Mouse (Mus musculus) midbrain, embryonic 16.5 days (tissue): ENCODE results near the gene Aqp8. TPM values are rescaled to one million over a fixed set of nuclear protein-coding genes. Genes with fewer than 3 reads are reported as not detected.

Experiments
- ATAC-seq: fragments of 200-750 bp; cut with Nextera tagmentation; 2 replicates; pipeline ENCODE4 v1.8.0; 2017; ENCODE audit warnings: moderate TSS enrichment
- H3K27ac ChIP-seq: fragments of 300-500 bp; sonication (generic); 2 replicates; pipeline ENCODE4 v1.5.1; 2014; ENCODE audit warnings: mild to moderate bottlenecking, low read length, mixed read lengths
- H3K27me3 ChIP-seq: fragments of 300-500 bp; sonication (generic); 2 replicates; pipeline ENCODE4 v1.6.1; 2014; ENCODE audit warnings: low read depth, low read length, mixed read lengths; ENCODE audit not compliant: control insufficient read depth, insufficient read depth
- H3K36me3 ChIP-seq: fragments of 300-500 bp; sonication (generic); 2 replicates; pipeline ENCODE4 v1.6.1; 2014; ENCODE audit warnings: mild to moderate bottlenecking, low read length, moderate library complexity, mixed read lengths; ENCODE audit not compliant: control insufficient read depth, insufficient read depth
- H3K4me1 ChIP-seq: fragments of 300-500 bp; sonication (generic); 2 replicates; pipeline ENCODE4 v1.6.1; 2014; ENCODE audit warnings: mild to moderate bottlenecking, low read length, mixed read lengths; ENCODE audit not compliant: control insufficient read depth, insufficient read depth
- H3K4me2 ChIP-seq: fragments of 300-500 bp; sonication (generic); 2 replicates; pipeline ENCODE4 v1.6.1; 2014; ENCODE audit warnings: mild to moderate bottlenecking, low read length, mixed read lengths
- H3K4me3 ChIP-seq: fragments of 300-500 bp; sonication (generic); 2 replicates; pipeline ENCODE4 v1.5.1; 2014; ENCODE audit warnings: low read depth, mild to moderate bottlenecking, low read length, moderate library complexity, mixed read lengths
- H3K9ac ChIP-seq: fragments of 300-500 bp; sonication (generic); 2 replicates; pipeline ENCODE4 v1.6.1; 2014; ENCODE audit warnings: low read depth, low read length, mixed read lengths
- H3K9me3 ChIP-seq: fragments of 300-500 bp; sonication (generic); replicated peaks from 2 replicates; pipeline ENCODE4 v1.6.1; 2014; ENCODE audit warnings: mild to moderate bottlenecking, low read length, mixed read lengths; ENCODE audit not compliant: control insufficient read depth, poor library complexity, severe bottlenecking
- WGBS: fragments of 180-500 bp; shearing (Covaris S2); extraction: QIAGEN DNeasy Blood & Tissue Kit; methylation state at CpG from one replicate; pipeline ENCODE4 v1.1.7; 2014; 5-methylcytosine and 5-hydroxymethylcytosine counted together
- polyA plus RNA-seq: library from polyadenylated mRNA; unstranded; fragments of >200 nt; fragmentation: Nextera tagmentation; extraction: Ambion mirVana; gene quantifications from 2 replicates; pipeline ENCODE4 v1.2.1, GENCODE M21; 2015

Aqp8 gene
- polyA plus RNA-seq, result not detected in 2 replicates

DNA sequence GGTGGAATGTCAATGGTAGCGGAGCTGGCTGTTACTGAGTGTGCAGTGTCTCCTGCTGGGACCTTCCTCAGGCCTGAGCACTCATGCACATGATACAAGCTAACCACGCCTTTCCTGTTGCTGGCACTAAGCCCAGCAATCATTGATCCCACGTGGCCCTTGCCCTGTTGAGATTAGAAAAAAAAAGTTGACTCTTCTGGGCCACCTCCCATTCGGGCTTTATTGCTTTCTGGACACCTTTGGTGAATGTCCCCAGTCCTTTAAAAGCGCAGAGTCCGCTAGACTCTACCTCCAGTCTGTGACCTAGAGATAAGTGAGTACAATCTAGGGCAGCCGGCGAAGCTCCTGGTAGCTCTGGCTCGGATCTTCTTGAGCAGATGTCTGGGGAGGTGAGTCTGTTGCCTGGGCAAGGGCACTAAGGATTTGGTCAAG, at the start of gene Aqp8:
TSS of gene Aqp8 (plus strand) at position 222 of the 432 bp plus-strand sequence.
- 70% methylated on average over 9 of the region's 9 CpGs for WGBS
- H3K4me1 ChIP-seq, result no peaks in the 10 kb centered on the region
- H3K9ac ChIP-seq, result no peak within 1 kb of the TSS
- no peaks in the 10 kb centered on the region for H3K36me3 ChIP-seq
- no peaks in the 10 kb centered on the region for H3K27me3 ChIP-seq
- no peak for ATAC-seq
- H3K4me2 ChIP-seq, result no peak within 1 kb of the TSS
- no peak within 1 kb of the TSS for H3K27ac ChIP-seq
- H3K4me3 ChIP-seq, result no peak within 1 kb of the TSS
- H3K9me3 ChIP-seq, result no peaks in the 10 kb centered on the region

DNA sequence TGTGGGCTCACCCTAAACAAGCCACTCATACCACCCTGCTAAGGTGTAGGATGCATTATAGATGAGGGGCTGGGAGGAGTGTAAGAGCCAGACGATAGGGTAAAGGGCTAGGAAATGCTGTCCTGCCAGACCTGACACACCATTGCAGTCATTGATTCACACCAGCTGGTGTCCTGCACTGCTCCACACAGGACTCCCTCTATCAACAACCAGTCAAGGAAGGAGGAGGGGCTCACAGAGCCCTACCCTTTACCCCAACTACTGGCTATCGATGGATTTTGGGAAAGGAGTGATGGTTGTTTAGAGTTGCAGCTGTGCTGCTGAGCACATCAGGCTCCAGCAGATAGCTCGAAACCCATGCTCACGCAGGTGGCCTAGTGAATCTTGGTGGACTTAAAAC, 45.3 kb upstream of the Aqp8 start:
- Histone ChIP-seq H3K36me3 (peaks cover 12% of the 10 kb centered on the region), H3K9me3 (no peaks in the 10 kb centered on the region), H3K4me1 (no peaks in the 10 kb centered on the region), H3K27me3 (no peaks in the 10 kb centered on the region), H3K27ac (no peak overlapping the region), H3K9ac (no peak overlapping the region), H3K4me2 (no peak overlapping the region), H3K4me3 (no peak overlapping the region)
- ATAC-seq, result no peak
- 88% methylated on average over 4 of the region's 4 CpGs for WGBS

DNA sequence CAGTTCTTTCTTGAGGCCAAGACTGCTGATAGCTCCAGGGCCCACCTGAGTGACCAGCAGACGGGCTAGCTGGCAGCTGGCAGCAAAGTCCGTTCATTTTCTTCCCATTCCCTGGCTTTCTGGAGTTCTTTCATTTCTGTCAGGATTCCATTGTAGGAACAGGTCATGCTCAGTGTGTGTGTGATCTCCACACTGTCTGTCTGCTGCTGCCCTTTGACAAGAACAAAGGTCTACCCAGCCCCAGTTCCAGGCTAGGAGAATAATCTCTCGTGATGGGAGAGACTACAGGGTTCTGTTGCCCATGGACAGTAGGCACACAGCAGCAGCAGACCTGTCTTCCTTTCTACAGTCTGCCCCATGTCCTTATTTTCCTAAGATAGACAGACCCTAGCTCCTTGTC, 44.4 kb upstream of the Aqp8 start:
- Histone ChIP-seq H3K4me3 (no peak overlapping the region), H3K9ac (no peak overlapping the region), H3K36me3 (peaks cover 15% of the 10 kb centered on the region), H3K27me3 (no peaks in the 10 kb centered on the region), H3K27ac (no peak overlapping the region), H3K4me2 (no peak overlapping the region), H3K4me1 (no peaks in the 10 kb centered on the region), H3K9me3 (no peaks in the 10 kb centered on the region)
- WGBS, result 81% methylated on average over 3 of the region's 3 CpGs
- ATAC-seq, result no peak

DNA sequence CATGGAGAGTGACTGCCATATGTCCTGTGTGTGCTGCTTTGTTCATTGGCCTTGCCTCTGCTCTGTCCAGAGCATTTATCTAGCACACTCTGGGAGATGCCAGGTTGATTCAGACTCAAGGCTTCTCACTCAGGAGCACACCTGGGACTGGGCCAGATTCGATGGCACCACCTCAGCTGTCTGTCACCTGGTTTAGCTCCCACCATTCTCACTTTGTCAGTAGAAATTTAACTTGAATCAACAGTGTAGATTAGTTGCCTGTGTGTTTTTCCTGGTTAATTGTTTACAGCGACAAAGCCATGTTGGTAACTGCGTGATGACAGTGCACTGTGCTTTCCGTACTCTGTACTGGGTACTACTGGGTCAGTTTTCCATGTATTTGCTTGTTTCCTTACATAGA, 42.1 kb upstream of the Aqp8 start:
- Histone ChIP-seq H3K27me3 (no peaks in the 10 kb centered on the region), H3K27ac (no peak overlapping the region), H3K4me3 (no peak overlapping the region), H3K4me2 (no peak overlapping the region), H3K9ac (no peak overlapping the region), H3K4me1 (no peaks in the 10 kb centered on the region), H3K9me3 (no peaks in the 10 kb centered on the region), H3K36me3 (peaks cover 18% of the 10 kb centered on the region)
- no peak for ATAC-seq
- 96% methylated on average over 4 of the region's 4 CpGs for WGBS

DNA sequence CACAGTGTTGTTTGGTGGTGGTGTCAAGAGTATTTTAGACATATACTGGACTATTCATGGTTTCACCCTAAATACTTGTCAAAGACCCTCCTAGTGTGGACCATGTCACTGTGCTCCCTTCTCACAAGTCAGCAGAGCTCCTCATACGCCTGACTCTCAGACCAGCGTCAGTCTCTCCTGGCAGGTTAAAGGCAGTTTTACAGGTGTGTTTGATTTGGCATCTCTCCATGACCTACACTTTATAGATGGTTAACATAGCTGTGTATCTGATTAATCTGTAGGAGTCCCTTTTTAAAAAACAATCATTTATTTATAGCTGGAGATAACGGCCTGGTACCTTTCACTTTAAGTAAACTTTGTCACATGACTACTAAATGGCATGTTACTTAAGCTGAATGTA, 40.1 kb upstream of the Aqp8 start:
- Histone ChIP-seq H3K27ac (no peak overlapping the region), H3K4me2 (no peak overlapping the region), H3K9me3 (no peaks in the 10 kb centered on the region), H3K4me3 (no peak overlapping the region), H3K4me1 (no peaks in the 10 kb centered on the region), H3K9ac (no peak overlapping the region), H3K36me3 (peaks cover 18% of the 10 kb centered on the region), H3K27me3 (no peaks in the 10 kb centered on the region)
- ATAC-seq, result no peak
- 96% methylated on average over 3 of the region's 3 CpGs for WGBS

DNA sequence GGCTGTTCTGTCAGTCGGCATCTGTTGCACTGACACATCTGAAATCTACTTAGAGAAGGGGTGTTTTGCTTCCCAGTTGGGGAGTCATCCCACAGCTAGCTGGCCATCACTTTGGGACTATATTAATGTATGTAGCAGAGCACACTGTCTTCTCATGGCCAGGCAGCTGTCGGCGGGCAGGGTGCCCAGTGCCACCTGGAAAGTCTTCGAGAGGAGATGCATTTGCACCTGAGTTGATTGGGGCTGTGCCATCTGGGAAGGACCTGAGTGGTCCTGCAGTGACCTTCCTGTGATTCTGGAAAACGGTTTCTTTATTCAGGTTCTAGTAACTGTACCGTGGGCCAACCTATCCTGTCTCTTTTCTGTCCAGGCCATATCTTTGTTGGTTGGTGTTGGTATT, 37.8 kb upstream of the Aqp8 start:
- WGBS, result 97% methylated on average over 6 of the region's 6 CpGs
- Histone ChIP-seq H3K27me3 (no peaks in the 10 kb centered on the region), H3K4me3 (no peak overlapping the region), H3K36me3 (peaks cover 25% of the 10 kb centered on the region), H3K27ac (no peak overlapping the region), H3K9ac (no peak overlapping the region), H3K4me2 (no peak overlapping the region), H3K4me1 (no peaks in the 10 kb centered on the region), H3K9me3 (no peaks in the 10 kb centered on the region)
- ATAC-seq, result no peak

DNA sequence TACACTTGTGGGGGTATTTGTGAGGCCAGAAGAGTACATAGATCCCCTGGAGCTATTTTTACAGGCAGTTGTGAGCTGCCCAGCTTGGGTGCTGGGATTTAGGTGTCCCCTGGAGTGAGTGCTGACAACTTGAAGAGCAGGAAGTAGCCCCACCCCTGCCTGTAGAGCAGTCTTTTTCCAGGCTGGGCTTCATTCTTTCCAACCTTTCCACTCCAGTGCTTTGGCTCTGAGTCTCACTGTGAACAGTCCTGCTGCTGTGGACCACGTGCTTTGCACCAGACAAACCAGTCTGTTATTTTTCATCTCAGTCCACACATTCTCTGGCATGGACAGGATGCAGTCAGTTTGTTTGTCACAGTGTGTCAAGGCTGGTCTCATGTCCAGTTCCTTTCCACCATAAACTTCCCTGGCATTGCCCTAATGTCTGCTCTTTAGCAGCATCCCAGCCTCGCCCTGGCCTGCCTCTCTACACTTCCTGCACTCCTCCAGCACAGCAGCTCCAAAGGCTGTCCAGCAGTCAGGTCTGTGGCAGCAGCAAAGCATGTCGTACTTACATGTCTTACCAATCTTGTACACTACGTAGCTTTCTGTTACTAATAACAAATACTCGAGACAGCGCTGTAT, 36.8 kb upstream of the Aqp8 start:
- WGBS, result 88% methylated on average over 6 of the region's 6 CpGs
- ATAC-seq, result no peak
- Histone ChIP-seq H3K9me3 (no peaks in the 10 kb centered on the region), H3K27ac (no peak overlapping the region), H3K4me3 (no peak overlapping the region), H3K9ac (no peak overlapping the region), H3K4me2 (no peak overlapping the region), H3K27me3 (no peaks in the 10 kb centered on the region), H3K36me3 (peaks cover 27% of the 10 kb centered on the region), H3K4me1 (no peaks in the 10 kb centered on the region)

DNA sequence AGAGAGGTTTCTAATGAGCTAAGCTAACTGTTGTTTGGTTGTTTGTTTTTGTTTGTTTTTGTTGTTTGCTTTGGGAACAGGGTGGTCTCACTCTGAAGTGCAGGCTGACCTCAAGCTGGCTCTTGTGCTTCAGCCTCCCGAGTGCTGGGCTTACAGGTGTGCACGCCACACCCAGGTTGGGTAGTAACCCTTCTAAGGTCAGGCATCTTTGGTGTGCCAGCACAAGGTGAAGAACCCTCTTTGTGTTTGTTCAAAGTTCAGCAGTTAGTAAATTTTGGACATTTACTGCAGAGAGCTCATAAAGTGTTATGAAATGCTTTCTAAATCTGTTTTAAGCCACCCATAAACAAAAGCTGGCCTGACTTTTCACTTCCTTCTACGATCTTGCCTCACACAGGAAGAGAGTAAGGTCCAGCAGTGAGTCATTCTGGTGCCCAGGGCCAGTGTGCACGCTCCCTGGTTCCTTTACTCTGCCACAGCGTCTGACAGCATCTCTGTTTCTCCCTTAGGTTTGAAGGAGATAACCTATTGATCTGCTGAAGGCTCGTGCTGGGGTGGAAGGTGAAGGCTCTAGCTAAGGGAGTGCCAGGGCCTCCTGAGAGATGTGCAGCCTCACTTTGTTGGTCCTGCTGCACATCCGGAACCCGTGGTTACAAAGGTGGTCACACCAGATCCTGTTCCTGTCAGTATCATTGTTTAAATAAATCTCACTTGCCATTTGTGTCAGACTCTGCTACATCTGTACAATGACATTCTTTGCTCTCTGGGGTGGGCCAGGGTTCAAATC, 32.3 kb upstream of the Aqp8 start:
- Histone ChIP-seq H3K27ac (no peak overlapping the region), H3K4me3 (no peak overlapping the region), H3K4me2 (no peak overlapping the region), H3K4me1 (no peaks in the 10 kb centered on the region), H3K9me3 (no peaks in the 10 kb centered on the region), H3K9ac (no peak overlapping the region), H3K27me3 (no peaks in the 10 kb centered on the region), H3K36me3 (peaks cover 20% of the 10 kb centered on the region)
- ATAC-seq, result no peak
- WGBS, result 86% methylated on average over 8 of the region's 8 CpGs

DNA sequence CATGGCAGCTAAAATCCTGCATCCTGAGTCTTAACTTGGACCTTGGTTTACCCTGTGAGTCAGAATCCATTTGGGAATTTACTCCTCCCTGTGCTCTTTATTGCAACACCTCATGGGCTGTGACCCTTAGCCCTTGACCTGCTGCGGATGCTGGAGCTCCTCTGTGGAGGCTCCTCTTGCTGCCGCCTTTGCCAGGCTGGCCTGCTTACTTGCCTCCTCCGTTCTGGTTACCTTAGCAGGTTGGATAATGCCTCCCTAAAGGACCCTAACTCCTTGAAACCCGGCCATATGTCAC, 31.7 kb upstream of the Aqp8 start:
- Histone ChIP-seq H3K36me3 (peaks cover 20% of the 10 kb centered on the region), H3K4me1 (no peaks in the 10 kb centered on the region), H3K27me3 (no peaks in the 10 kb centered on the region), H3K9ac (no peak overlapping the region), H3K9me3 (no peaks in the 10 kb centered on the region), H3K4me3 (no peak overlapping the region), H3K27ac (no peak overlapping the region), H3K4me2 (no peak overlapping the region)
- ATAC-seq, result no peak
- WGBS, result 83% methylated on average over 4 of the region's 4 CpGs
